Comparison of ENCODE assay signal across 13 mouse cellular contexts in genomic region chr6:64598144-64598561, GRCm38 (mm10).
A peak's percentile ranks its signal among the peaks of the same experiment; 100 is the strongest.
DNase-seq lines count a peak whose midpoint lies in the region; ATAC-seq lines count a peak whose summit lies in the region.
"Had no signal": no experiment of that assay in that cellular context is flagged by ENCODE, and none has a peak within 500 bp of the region (broad histone marks: within the 10 kb centered on the region; RNA-seq: fewer than 3 reads in every experiment).

No protein-coding gene starts in this region.

- DNase-seq in forebrain, embryonic 14.5 days (ENCODE audit: low spot score): no peak
- DNase-seq in left cerebral cortex, adult 11 months (ENCODE audit: low spot score): peak; percentile 13
- no peak for DNase-seq in left cerebral cortex, postnatal 4 days
- DNase-seq in frontal cortex, postnatal 36 days (ENCODE audit: low spot score in 2 of 2): peak; percentile 15 to 54
- DNase-seq in testis, postnatal 14 days (ENCODE audit: low spot score): no peak
- no peak for DNase-seq in urinary bladder, adult 18-20 months (ENCODE audit: low spot score in 2 of 2)
- DNase-seq: cerebellum, adult 11 months; gastrocnemius, postnatal 25 days; heart, postnatal 36 days; thymus, postnatal 36 days had no signal

- ATAC-seq in forebrain, embryonic 15.5 days (replicated peaks): 0 out of 2 replicates have a peak, but pooled peaks have one; percentile 46
- no peak for ATAC-seq in forebrain, embryonic 14.5 days
- ATAC-seq in midbrain, embryonic 13.5 days: peak; percentile 87
- ATAC-seq: liver, embryonic 12.5 days had no signal

- no peaks in the 10 kb centered on the region for H3K27me3 ChIP-seq in forebrain, embryonic 15.5 days
- H3K27me3 ChIP-seq in forebrain, embryonic 14.5 days (replicated peaks; ENCODE audit: control insufficient read depth, insufficient read depth, low read length): no peaks in the 10 kb centered on the region
- H3K27me3 ChIP-seq in midbrain, embryonic 13.5 days: no peaks in the 10 kb centered on the region
- H3K27me3 ChIP-seq: liver, embryonic 12.5 days had no signal

- H3K4me1 ChIP-seq in forebrain, embryonic 15.5 days: no peaks in the 10 kb centered on the region
- no peaks in the 10 kb centered on the region for H3K4me1 ChIP-seq in forebrain, embryonic 14.5 days (ENCODE audit: control insufficient read depth, insufficient read depth, low read length)
- H3K4me1 ChIP-seq in midbrain, embryonic 13.5 days (replicated peaks): peaks cover 10% of the 10 kb centered on the region
- H3K4me1 ChIP-seq: liver, embryonic 12.5 days had no signal

- no peak overlapping the region for H3K4me2 ChIP-seq in forebrain, embryonic 15.5 days (replicated peaks)
- no peak overlapping the region for H3K4me2 ChIP-seq in forebrain, embryonic 14.5 days (ENCODE audit: low read length)
- H3K4me2 ChIP-seq in midbrain, embryonic 13.5 days (replicated peaks): no peak overlapping the region
- H3K4me2 ChIP-seq: liver, embryonic 12.5 days had no signal

- intact Hi-C loops in left cerebral cortex, postnatal 4 days (cut with DNase I): no loop called here

- no peak overlapping the region for H3K9ac ChIP-seq in forebrain, embryonic 15.5 days (replicated peaks)
- no peak overlapping the region for H3K9ac ChIP-seq in forebrain, embryonic 14.5 days (ENCODE audit: low read length)
- no peak overlapping the region for H3K9ac ChIP-seq in midbrain, embryonic 13.5 days (replicated peaks)
- H3K9ac ChIP-seq: liver, embryonic 12.5 days had no signal

- no peaks in the 10 kb centered on the region for H3K36me3 ChIP-seq in forebrain, embryonic 15.5 days
- H3K36me3 ChIP-seq in forebrain, embryonic 14.5 days (ENCODE audit: control insufficient read depth, insufficient read depth, low read length): no peaks in the 10 kb centered on the region
- H3K36me3 ChIP-seq in midbrain, embryonic 13.5 days: no peaks in the 10 kb centered on the region
- H3K36me3 ChIP-seq: liver, embryonic 12.5 days had no signal

- WGBS in forebrain, embryonic 15.5 days: 44% methylated on average over 4 of the region's 4 CpGs
- 42% methylated on average over 4 of the region's 4 CpGs for WGBS in forebrain, embryonic 14.5 days
- WGBS in midbrain, embryonic 13.5 days: 17% methylated on average over 4 of the region's 4 CpGs

- H3K4me3 ChIP-seq in forebrain, embryonic 15.5 days: no peak overlapping the region
- H3K4me3 ChIP-seq in forebrain, embryonic 14.5 days (ENCODE audit: low read depth, low read length): no peak overlapping the region
- no peak overlapping the region for H3K4me3 ChIP-seq in midbrain, embryonic 13.5 days (replicated peaks)
- H3K4me3 ChIP-seq: liver, embryonic 12.5 days had no signal

- no peaks in the 10 kb centered on the region for H3K9me3 ChIP-seq in forebrain, embryonic 15.5 days
- no peaks in the 10 kb centered on the region for H3K9me3 ChIP-seq in forebrain, embryonic 14.5 days (replicated peaks; ENCODE audit: control insufficient read depth, low read length)
- no peaks in the 10 kb centered on the region for H3K9me3 ChIP-seq in midbrain, embryonic 13.5 days
- H3K9me3 ChIP-seq: liver, embryonic 12.5 days had no signal

- H3K27ac ChIP-seq in forebrain, embryonic 15.5 days (replicated peaks): no peak overlapping the region
- no peak overlapping the region for H3K27ac ChIP-seq in forebrain, embryonic 14.5 days (ENCODE audit: low read depth, low read length)
- no peak overlapping the region for H3K27ac ChIP-seq in midbrain, embryonic 13.5 days
- H3K27ac ChIP-seq: liver, embryonic 12.5 days had no signal

Comparison
In these comparisons a context has a peak if more than half of its experiments do, and no peak if none do; other contexts are left out.
1. DNase-seq: peak in left cerebral cortex, adult 11 months (single experiment) and frontal cortex, postnatal 36 days (2 of 2); none in forebrain, embryonic 14.5 days (single experiment), left cerebral cortex, postnatal 4 days (single experiment), testis, postnatal 14 days (single experiment) and urinary bladder, adult 18-20 months (0 of 2).